Mouse (Mus musculus) liver, postnatal 0 days (tissue): ENCODE data around the gene Tmem222.

ENCODE experiments used
- CTCF ChIP-seq: sonication (generic); IDR thresholded peaks from 2 replicates; pipeline ENCODE4 v1.5.1; 2016; ENCODE audit warnings: antibody characterized with exemption, low read depth
- EP300 ChIP-seq: IDR thresholded peaks from 2 replicates; pipeline ENCODE4 v1.6.1; 2016; ENCODE audit warnings: antibody characterized with exemption, low read depth, mild to moderate bottlenecking

GRCm38 (mm10) chr4:133285950-133286349, 8.4 kb upstream of the Tmem222 start:
- no peak for TF ChIP-seq CTCF
- TF ChIP-seq EP300: peak; percentile 96
